Mouse (Mus musculus) ovary, adult 10 weeks (tissue): ENCODE results near the gene Usp1. TPM values are rescaled to one million over a fixed set of nuclear protein-coding genes. Genes with fewer than 3 reads are reported as not detected.

ENCODE experiments used
- polyA plus RNA-seq: library from polyadenylated mRNA; stranded (reverse); fragments of 350-450 nt; fragmentation: Illumina TruSeq; extraction: RNeasy Lipid Tissue Mini Kit (QIAGEN cat#74804); gene quantifications from one replicate; pipeline ENCODE4 v1.2.3, GENCODE M21; 2014

The Usp1 gene
- polyA plus RNA-seq = 222 TPM

DNA sequence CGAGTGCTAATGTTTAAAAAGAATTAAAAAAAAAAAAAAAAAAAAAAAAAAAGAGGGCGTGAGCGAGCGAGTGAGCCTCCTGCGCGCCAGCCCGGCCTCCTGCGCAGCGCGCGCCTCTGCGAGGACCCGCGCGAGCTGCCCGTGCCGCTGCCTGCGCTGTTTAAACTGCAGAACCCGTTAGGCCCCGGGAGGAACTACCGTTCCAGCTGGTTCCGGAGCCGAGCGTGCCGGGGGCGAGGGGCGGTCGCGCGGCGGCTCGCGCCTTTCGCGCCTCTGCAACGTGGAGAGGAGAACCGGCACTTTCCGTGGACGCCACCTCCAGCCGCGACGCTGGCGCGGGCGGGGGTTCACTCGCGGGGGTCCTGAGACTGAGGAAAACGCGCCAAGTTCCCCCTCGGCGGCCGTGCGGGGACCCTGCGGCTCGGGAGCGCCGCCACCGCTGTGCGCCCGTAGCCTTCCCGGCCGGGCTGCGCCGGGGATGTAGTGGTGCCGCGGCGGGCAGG lies at the start of gene Usp1:
Gene Usp1, plus strand, starts transcription at position 243 of the 503 bp plus-strand sequence.

Other genes with a start within 250 kb of the Usp1 start
- not detected for gene L1td1, start 197.1 kb upstream of the Usp1 start, polyA plus RNA-seq
- 3.5 TPM for gene Kank4, start 106.3 kb upstream of the Usp1 start, polyA plus RNA-seq
- gene I0C0044D17Rik, start 100.0 kb upstream of the Usp1 start, polyA plus RNA-seq = not detected
- 3.8 TPM for gene Angptl3, start 107.1 kb downstream of the Usp1 start, polyA plus RNA-seq
- gene Dock7, start 197.1 kb downstream of the Usp1 start, polyA plus RNA-seq = 238 TPM